19 mouse cellular contexts compared by ENCODE assay signal in genomic region chr1:85925183-85925582, GRCm38 (mm10). TPM values are rescaled to one million over a fixed set of nuclear protein-coding genes. Genes with fewer than 3 reads are reported as not detected.
"Had no signal": no experiment of that assay in that cellular context is flagged by ENCODE, and none has a peak within 500 bp of the region (broad histone marks: within the 10 kb centered on the region; RNA-seq: fewer than 3 reads in every experiment).

No protein-coding gene starts in this region.

- H3K4me2 ChIP-seq: lung, embryonic 14.5 days; midbrain, embryonic 11.5 days; midbrain, embryonic 13.5 days; midbrain, embryonic 15.5 days; neural tube, embryonic 12.5 days; stomach, embryonic 15.5 days had no signal

- H3K36me3 ChIP-seq: midbrain, embryonic 13.5 days; midbrain, embryonic 15.5 days; neural tube, embryonic 12.5 days; stomach, embryonic 15.5 days had no signal

- H3K27me3 ChIP-seq: midbrain, embryonic 13.5 days; midbrain, embryonic 15.5 days; stomach, embryonic 15.5 days had no signal

- H3K4me1 ChIP-seq: megakaryocyte, embryonic 14.5 days; stomach, embryonic 15.5 days had no signal

- H3K9me3 ChIP-seq: midbrain, embryonic 13.5 days; midbrain, embryonic 15.5 days; stomach, embryonic 15.5 days had no signal

- H3K4me3 ChIP-seq: megakaryocyte, embryonic 14.5 days; midbrain, embryonic 13.5 days; midbrain, embryonic 15.5 days; neural tube, embryonic 12.5 days; stomach, embryonic 15.5 days had no signal

- ATAC-seq: midbrain, embryonic 13.5 days; midbrain, embryonic 15.5 days had no signal

- DNase-seq: lung, adult 18-20 months; lung, embryonic 14.5 days; lung, postnatal 10 days; lung, postnatal 36 days; right cerebral cortex, postnatal 14 days; thymus, adult 2 months; thymus, postnatal 25 days; thymus, postnatal 4 days had no signal

- H3K9ac ChIP-seq: lung, embryonic 14.5 days; midbrain, embryonic 13.5 days; midbrain, embryonic 15.5 days; neural tube, embryonic 12.5 days; stomach, embryonic 15.5 days had no signal

- H3K27ac ChIP-seq: macrophage; midbrain, embryonic 13.5 days; midbrain, embryonic 15.5 days; neural tube, embryonic 12.5 days; stomach, embryonic 15.5 days; stomach, postnatal 0 days had no signal

RNA-seq across cellular contexts. Expression of gene 4933407L21Rik, which starts 3.1 kb away (rescaled TPM):
- total RNA-seq: megakaryocyte progenitor cell, adult 5-6 weeks; monocyte, adult 5-6 weeks had no signal
- polyA plus RNA-seq: lung, embryonic 14.5 days; macrophage had no signal

RNA-seq across cellular contexts. Expression of gene Gpr55, which starts 35.6 kb away (rescaled TPM):
- total RNA-seq: megakaryocyte progenitor cell, adult 5-6 weeks had no signal
- polyA plus RNA-seq: lung, embryonic 14.5 days; lung, embryonic 16.5 days; midbrain, embryonic 11.5 days had no signal
